Mouse (Mus musculus): ENCODE measurements at regions not wholly inside any gene's neighbourhood (a gene's known extent, or its start where the extent isn't known, plus 50 kb on each side); places are given as distances from the start of the nearest gene placed in this dataset.

GRCm38 (mm10) chr1:76638010-76638400 is 876.9 kb downstream of the Epha4 start:
- TF ChIP-seq CTCF (IDR thresholded peaks at IDR 0.05; ENCODE audit: extremely low read depth, insufficient read depth, insufficient read length, insufficient replicate concordance) = no peak
- TF ChIP-seq POLR2A (IDR thresholded peaks at IDR 0.05; ENCODE audit: low read depth, low read length) = no peak

Measured in spleen, adult 2 months (tissue).